Mouse (Mus musculus) liver, embryonic 14.5 days (tissue): ENCODE measurements at regions not wholly inside any gene's neighbourhood (a gene's known extent, or its start where the extent isn't known, plus 50 kb on each side); places are given as distances from the start of the nearest gene placed in this dataset.

Source experiments
- CTCF ChIP-seq: IDR thresholded peaks from 2 replicates; pipeline ENCODE4 v1.5.1; 2016; ENCODE audit warnings: antibody characterized with exemption, low read depth, control low read depth
- EP300 ChIP-seq: IDR thresholded peaks from 2 replicates; pipeline ENCODE4 v1.6.1; 2016; ENCODE audit warnings: antibody characterized with exemption, low read depth

DNA sequence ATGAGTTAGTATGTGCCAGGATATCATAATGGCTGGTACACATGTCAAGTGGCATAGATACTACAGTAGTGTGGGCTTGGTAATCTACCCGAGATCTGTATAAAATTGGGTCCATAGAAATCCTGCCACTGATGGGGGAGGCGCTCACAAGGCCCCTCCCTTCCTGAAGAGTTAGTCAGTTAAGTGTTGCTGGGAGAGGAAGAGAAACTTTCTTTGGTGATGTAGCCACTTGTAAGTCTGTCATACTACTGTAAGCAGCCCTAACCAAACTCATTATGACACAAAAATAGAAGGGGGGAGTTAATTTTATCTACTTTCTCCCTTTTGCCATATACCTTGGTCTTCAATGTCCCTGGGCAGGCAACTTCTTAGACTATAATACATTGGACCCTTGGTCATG lies 316.3 kb downstream of the Setd4 start:
- no peak for TF ChIP-seq CTCF
- no peak for TF ChIP-seq EP300
